Mouse (Mus musculus) midbrain, embryonic 14.5 days (tissue): ENCODE data around the gene Foxj2. TPM values are rescaled to one million over a fixed set of nuclear protein-coding genes. Genes with fewer than 3 reads are reported as not detected.

ENCODE experiments used
- ATAC-seq: fragments of 200-750 bp; cut with Nextera tagmentation; 2 replicates; pipeline ENCODE4 v1.8.0; 2017; ENCODE audit warnings: moderate number of reproducible peaks, moderate library complexity; ENCODE audit not compliant: low FRiP score, low TSS enrichment
- DNase-seq: peaks from one replicate; pipeline ENCODE4 v3.0.0-alpha.2; 2015
- H3K27ac ChIP-seq: fragments of 300-500 bp; sonication (generic); replicated peaks from 2 replicates; pipeline ENCODE4 v1.5.1; 2014; ENCODE audit warnings: mild to moderate bottlenecking, low read depth, low read length, moderate library complexity
- H3K27me3 ChIP-seq: fragments of 300-500 bp; sonication (generic); 2 replicates; pipeline ENCODE4 v1.6.1; 2014; ENCODE audit warnings: low read length, control low read depth, mixed read lengths; ENCODE audit not compliant: control insufficient read depth, insufficient read depth
- H3K36me3 ChIP-seq: fragments of 300-500 bp; sonication (generic); 2 replicates; pipeline ENCODE4 v1.6.1; 2014; ENCODE audit warnings: low read length, control low read depth; ENCODE audit not compliant: control insufficient read depth, insufficient read depth
- H3K4me1 ChIP-seq: fragments of 300-500 bp; sonication (generic); 2 replicates; pipeline ENCODE4 v1.6.1; 2014; ENCODE audit warnings: mild to moderate bottlenecking, antibody characterized with exemption, low read length, control low read depth; ENCODE audit not compliant: control insufficient read depth, insufficient read depth
- H3K4me2 ChIP-seq: fragments of 300-500 bp; sonication (generic); 2 replicates; pipeline ENCODE4 v1.6.1; 2014; ENCODE audit warnings: mild to moderate bottlenecking, low read length, moderate library complexity
- H3K4me3 ChIP-seq: fragments of 300-500 bp; sonication (generic); replicated peaks from 2 replicates; pipeline ENCODE4 v1.5.1; 2014; ENCODE audit warnings: low read depth, low read length
- H3K9ac ChIP-seq: fragments of 300-500 bp; sonication (generic); replicated peaks from 2 replicates; pipeline ENCODE4 v1.6.1; 2014; ENCODE audit warnings: mild to moderate bottlenecking, low read length, moderate library complexity
- H3K9me3 ChIP-seq: fragments of 300-500 bp; sonication (generic); 2 replicates; pipeline ENCODE4 v1.6.1; 2016; ENCODE audit warnings: low read length, control low read depth, mixed read lengths; ENCODE audit not compliant: control insufficient read depth
- WGBS: fragments of 180-500 bp; shearing (Covaris S2); extraction: QIAGEN DNeasy Blood & Tissue Kit; methylation state at CpG from one replicate; pipeline ENCODE4 v1.1.7; 2014; 5-methylcytosine and 5-hydroxymethylcytosine counted together
- polyA plus RNA-seq: library from polyadenylated mRNA; unstranded; fragments of >200 nt; fragmentation: Nextera tagmentation; extraction: Ambion mirVana; gene quantifications from 2 replicates; pipeline ENCODE4 v1.2.1, GENCODE M21; 2014

Foxj2 gene
- polyA plus RNA-seq, 1 experiment from 2014 or later, result 9.0 TPM

- Histone ChIP-seq H3K9ac (peak overlapping the region; percentile 61), H3K27ac (peak overlapping the region; percentile 95), H3K9me3 (no peaks in the 10 kb centered on the region), H3K4me1 (peaks cover 8% of the 10 kb centered on the region; the same call in 1 of the 2 replicates), H3K4me3 (peak overlapping the region; percentile 66), H3K4me2 (peak overlapping the region; percentile 71), H3K27me3 (no peaks in the 10 kb centered on the region), H3K36me3 (no peaks in the 10 kb centered on the region)
- ATAC-seq (peak; percentile 99), DNase-seq (peak; percentile 97)
- WGBS, result under 1% methylated on average over 30 of the region's 30 CpGs
Measured at GRCm38 (mm10) chr6:122810615-122811279, 9.0 kb upstream of the Foxj2 start.

- Histone ChIP-seq H3K4me1 (peaks cover 8% of the 10 kb centered on the region; the same call in 1 of the 2 replicates), H3K9ac (peak overlapping the region; percentile 61), H3K27me3 (no peaks in the 10 kb centered on the region), H3K4me2 (peak overlapping the region; percentile 71), H3K4me3 (peak overlapping the region; percentile 66), H3K9me3 (no peaks in the 10 kb centered on the region), H3K36me3 (no peaks in the 10 kb centered on the region), H3K27ac (peak overlapping the region; percentile 95)
- peak; percentile 92 for ATAC-seq
- peak; percentile 90 for DNase-seq
- WGBS, result 1% methylated on average over 38 of the region's 38 CpGs
Measured at GRCm38 (mm10) chr6:122811280-122811652, 8.4 kb upstream of the Foxj2 start.

DNA sequence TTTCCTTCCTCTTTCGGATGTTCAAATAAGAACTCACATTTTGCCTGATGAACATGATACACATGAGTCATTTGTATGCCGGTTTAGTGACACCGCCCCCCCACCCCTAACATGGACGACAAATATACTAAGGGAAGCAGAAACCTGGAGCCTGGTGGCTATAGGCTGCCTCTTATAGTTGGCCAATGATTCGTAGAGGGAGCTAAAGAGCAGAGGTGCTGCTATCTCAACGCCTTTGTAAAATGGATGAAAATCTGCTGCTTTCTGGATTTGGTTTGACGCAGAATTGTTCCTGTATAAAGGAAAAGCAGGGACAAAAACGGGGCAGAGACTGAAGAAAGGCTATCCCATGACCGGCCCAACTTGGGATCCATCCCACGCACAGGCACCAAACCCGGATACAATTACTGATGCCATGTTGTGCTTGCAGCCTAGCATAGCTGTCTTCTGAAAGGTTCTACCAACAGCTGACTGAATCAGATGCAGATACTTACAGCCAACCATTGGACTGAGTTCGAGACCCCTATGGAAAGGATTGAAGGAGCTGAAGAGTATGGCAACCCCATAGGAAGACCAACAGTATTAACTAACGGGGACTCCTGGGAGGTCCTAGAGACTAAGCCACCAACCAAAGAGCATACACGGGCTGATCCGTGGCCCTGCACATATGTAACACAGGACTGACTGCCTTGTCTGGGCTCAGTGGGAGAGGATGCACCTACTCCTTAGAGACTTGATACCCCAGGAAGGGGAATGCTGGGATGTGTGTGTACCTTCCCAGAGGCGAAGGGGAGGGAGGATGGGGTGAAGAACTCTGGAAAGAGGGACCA, 7.7 kb upstream of the Foxj2 start:
- no peak for ATAC-seq
- Histone ChIP-seq H3K9me3 (no peaks in the 10 kb centered on the region), H3K4me1 (peaks cover 8% of the 10 kb centered on the region; the same call in 1 of the 2 replicates), H3K4me2 (peak overlapping the region; percentile 71), H3K9ac (peak overlapping the region; percentile 61), H3K4me3 (peak overlapping the region; percentile 66), H3K27me3 (no peaks in the 10 kb centered on the region), H3K36me3 (no peaks in the 10 kb centered on the region), H3K27ac (peak overlapping the region; percentile 95)
- DNase-seq, result peak; percentile 78
- WGBS, result 26% methylated on average over 16 of the region's 16 CpGs

- no peak for DNase-seq
Measured at GRCm38 (mm10) chr6:122812716-122813115, 7.0 kb upstream of the Foxj2 start.

DNA sequence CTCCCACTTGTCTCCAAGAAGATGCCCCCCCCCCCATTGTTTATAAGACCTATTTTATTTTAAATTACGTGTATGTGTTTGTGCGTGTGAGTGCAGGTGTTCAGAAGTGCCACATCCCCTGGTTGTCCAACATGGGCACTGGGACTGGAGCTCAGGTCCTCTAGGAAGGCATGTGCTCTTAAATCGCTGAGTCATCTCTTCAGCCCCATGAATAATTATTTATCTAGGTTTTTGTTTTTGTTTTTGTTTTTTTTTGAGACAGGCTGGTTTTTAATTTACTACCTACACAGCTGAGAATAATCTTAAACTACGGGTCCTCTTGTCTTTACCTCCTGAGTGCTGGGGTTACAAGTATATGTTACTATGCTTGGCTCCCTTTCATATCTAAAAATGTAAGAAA, 6.1 kb upstream of the Foxj2 start:
- Histone ChIP-seq H3K27ac (no peak overlapping the region), H3K36me3 (no peaks in the 10 kb centered on the region), H3K27me3 (no peaks in the 10 kb centered on the region), H3K9me3 (no peaks in the 10 kb centered on the region), H3K4me3 (no peak overlapping the region), H3K9ac (no peak overlapping the region), H3K4me1 (peaks cover 8% of the 10 kb centered on the region; the same call in 1 of the 2 replicates), H3K4me2 (no peak overlapping the region)
- 92% methylated on average over 4 of the region's 4 CpGs for WGBS
- ATAC-seq (no peak), DNase-seq (no peak)

More at GRCm38 (mm10) chr6:122812716-122813115, 7.0 kb upstream of the Foxj2 start:
- Histone ChIP-seq H3K27me3 (no peaks in the 10 kb centered on the region), H3K9ac (no peak overlapping the region), H3K4me1 (peaks cover 8% of the 10 kb centered on the region; the same call in 1 of the 2 replicates), H3K27ac (no peak overlapping the region), H3K36me3 (no peaks in the 10 kb centered on the region), H3K4me3 (no peak overlapping the region), H3K4me2 (no peak overlapping the region), H3K9me3 (no peaks in the 10 kb centered on the region)
- no peak for ATAC-seq
- 92% methylated on average over 4 of the region's 4 CpGs for WGBS

DNA sequence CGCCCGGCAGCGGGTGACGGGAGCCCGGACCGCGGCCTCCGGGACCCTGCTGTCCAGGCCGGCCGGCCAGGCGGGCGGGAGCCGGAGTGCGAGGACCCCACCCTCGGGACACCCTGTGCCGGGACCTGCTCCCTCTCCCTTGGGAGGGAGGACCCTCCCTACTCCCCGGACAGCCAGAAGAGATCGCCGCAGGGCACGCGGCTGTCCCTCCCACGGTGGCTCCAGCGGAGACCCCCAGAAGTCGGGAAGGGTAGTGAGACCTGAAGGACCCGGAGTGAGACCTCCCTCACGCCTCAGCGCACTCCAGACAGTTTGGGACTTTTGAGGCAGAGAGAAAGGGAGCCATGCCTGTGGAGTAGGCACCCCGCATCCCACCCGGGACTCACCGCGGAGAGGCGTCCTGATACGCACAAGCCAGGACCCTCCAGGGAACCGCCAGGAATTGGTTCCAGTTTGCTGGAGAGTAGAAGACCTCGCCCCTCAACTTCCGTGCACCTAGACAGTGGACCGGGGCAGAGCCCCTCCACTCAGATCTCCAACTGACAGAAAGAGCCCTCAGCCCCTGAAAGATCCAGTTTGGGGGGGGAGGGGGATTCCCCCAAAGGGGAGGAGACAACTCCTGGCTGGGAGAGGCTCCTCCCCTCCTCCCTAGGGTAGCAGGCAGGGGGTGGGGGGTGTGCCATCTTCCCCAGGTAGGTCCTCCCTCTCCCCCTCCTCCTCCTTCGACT, 521 bp downstream of the Foxj2 start:
- DNase-seq, result peak; percentile 64
- ATAC-seq, result peak; percentile 65
- peaks cover 24% of the 10 kb centered on the region for H3K4me1 ChIP-seq
- peak overlapping the region; percentile 52 for H3K27ac ChIP-seq
- H3K27me3 ChIP-seq, result no peaks in the 10 kb centered on the region
- peak overlapping the region; percentile 96 for H3K9ac ChIP-seq
- peak overlapping the region; percentile 66 for H3K4me2 ChIP-seq
- H3K9me3 ChIP-seq, result no peaks in the 10 kb centered on the region
- WGBS, result under 1% methylated on average over 38 of the region's 38 CpGs
- H3K4me3 ChIP-seq, result peak overlapping the region; percentile 95
- no peaks in the 10 kb centered on the region for H3K36me3 ChIP-seq

DNA sequence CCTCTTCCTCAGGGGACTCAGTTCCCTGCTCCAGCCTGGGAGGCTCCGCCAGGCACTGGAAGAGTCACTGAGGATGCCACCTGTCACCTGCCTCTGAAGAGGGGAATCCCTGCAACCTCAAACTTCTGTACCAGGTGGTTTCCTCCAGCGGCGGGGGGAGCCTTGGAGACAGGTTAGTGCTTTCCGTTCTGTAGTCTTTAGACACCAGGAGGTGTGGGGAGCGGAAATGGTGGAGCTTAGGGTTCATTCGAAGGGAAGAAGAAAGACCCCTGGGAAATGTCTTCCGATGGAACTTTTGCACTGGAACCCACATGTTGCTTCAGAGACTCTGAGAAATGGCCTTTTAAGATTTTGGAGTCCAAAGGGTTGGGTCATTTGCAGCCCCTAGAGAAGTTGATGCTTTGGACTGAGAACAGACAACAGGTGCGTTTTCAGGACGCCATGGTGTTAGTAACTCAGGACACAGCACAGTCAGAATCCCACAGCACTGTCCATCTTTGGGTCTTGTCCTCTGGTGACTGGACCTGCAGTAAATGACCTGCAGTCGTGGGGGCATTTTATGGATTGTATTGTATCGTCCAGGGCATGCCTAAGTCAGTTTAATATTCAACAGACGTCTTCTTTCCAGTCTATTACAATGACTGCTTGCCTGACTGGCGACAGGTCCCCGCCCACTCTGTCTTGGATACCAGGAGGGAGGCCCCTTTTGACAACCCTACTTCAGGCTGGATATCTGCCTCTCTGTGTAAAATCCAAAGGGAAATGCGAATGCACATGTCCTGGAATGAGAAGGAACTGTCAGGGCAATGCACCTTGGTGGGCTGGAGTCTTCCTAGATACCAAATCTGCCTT, 1.3 kb downstream of the Foxj2 start:
- no peak overlapping the region for H3K27ac ChIP-seq
- peak overlapping the region; percentile 95 for H3K4me3 ChIP-seq
- peak; percentile 16 for DNase-seq
- H3K36me3 ChIP-seq, result no peaks in the 10 kb centered on the region
- H3K4me2 ChIP-seq, result peak overlapping the region; percentile 66
- H3K27me3 ChIP-seq, result no peaks in the 10 kb centered on the region
- WGBS, result 18% methylated on average over 15 of the region's 15 CpGs
- no peak; the same call in 1 of the 2 replicates for ATAC-seq
- H3K9me3 ChIP-seq, result no peaks in the 10 kb centered on the region
- peaks cover 30% of the 10 kb centered on the region for H3K4me1 ChIP-seq
- peak overlapping the region; percentile 96 for H3K9ac ChIP-seq

GRCm38 (mm10) chr6:122821822-122822221, 2.1 kb downstream of the Foxj2 start:
- H3K9ac ChIP-seq, result no peak overlapping the region
- no peak overlapping the region; the same call in 1 of the 2 replicates for H3K4me3 ChIP-seq
- no peaks in the 10 kb centered on the region for H3K9me3 ChIP-seq
- peak overlapping the region; percentile 66 for H3K4me2 ChIP-seq
- H3K36me3 ChIP-seq, result no peaks in the 10 kb centered on the region
- ATAC-seq (no peak), DNase-seq (no peak)
- peaks cover 37% of the 10 kb centered on the region for H3K4me1 ChIP-seq
- H3K27ac ChIP-seq, result no peak overlapping the region
- WGBS, result 84% methylated on average over 9 of the region's 9 CpGs
- no peaks in the 10 kb centered on the region for H3K27me3 ChIP-seq
